Mouse (Mus musculus): ENCODE results near the gene Slc39a3. TPM values are rescaled to one million over a fixed set of nuclear protein-coding genes. Genes with fewer than 3 reads are reported as not detected.
A peak's percentile ranks its signal among the peaks of the same experiment; 100 is the strongest.

The Slc39a3 gene
- total and polyA plus RNA-seq, 2 experiments from 2014 or later: 50.2 to 115 TPM

GRCm38 (mm10) chr10:80999362-81000196, 37.6 kb downstream of the Slc39a3 start:
- Histone ChIP-seq H3K27me3 (ENCODE audit: insufficient read depth, low read length) (no peaks in the 10 kb centered on the region), H3K9ac (replicated peaks; ENCODE audit: low read length, poor library complexity, severe bottlenecking) (peak overlapping the region; percentile 24; the same call in 1 of the 2 replicates), H3K4me3 (ENCODE audit: low read depth, low read length) (no peak overlapping the region; the same call in 1 of the 2 replicates), H3K9me3 (ENCODE audit: low read length) (no peaks in the 10 kb centered on the region), H3K36me3 (ENCODE audit: insufficient read depth, low read length) (no peaks in the 10 kb centered on the region), H3K4me1 (ENCODE audit: insufficient read depth, low read length) (peaks cover 21% of the 10 kb centered on the region), H3K4me2 (ENCODE audit: low read depth, low read length, poor library complexity, severe bottlenecking) (peak overlapping the region; percentile 42), H3K27ac (ENCODE audit: low read depth, low read length) (no peak overlapping the region)
- ATAC-seq (ENCODE audit: low FRiP score) (peak; percentile 80), DNase-seq (ENCODE audit: low spot score) (peak; percentile 90)
- peak; percentile 94 for TF ChIP-seq CTCF (IDR thresholded peaks at IDR 0.05)
- 33% methylated on average over 37 of the region's 37 CpGs for WGBS

DNA sequence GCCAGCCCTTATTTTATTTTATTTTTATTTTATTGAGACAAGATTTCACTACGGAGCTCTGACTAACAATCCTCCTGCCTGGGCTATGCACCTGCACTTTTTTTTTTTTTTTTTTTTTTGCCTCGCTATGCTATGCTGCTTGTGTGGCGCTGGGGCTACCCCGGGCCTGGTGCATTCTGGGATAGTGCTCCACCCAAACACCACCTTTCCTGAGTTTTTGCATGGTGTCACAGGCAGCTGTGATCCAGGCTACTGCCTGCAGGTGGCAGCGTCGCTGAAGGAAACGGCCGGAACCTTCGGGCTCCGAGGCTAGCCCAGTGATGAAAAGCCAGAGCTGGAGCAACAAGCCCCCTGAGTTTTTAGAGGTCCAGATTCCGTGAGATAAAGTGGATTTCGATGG, 38.4 kb downstream of the Slc39a3 start:
- TF ChIP-seq CTCF (IDR thresholded peaks at IDR 0.05): peak; percentile 80
- ATAC-seq (ENCODE audit: low FRiP score) (no peak), DNase-seq (ENCODE audit: low spot score) (peak; percentile 71)
- H3K4me2 ChIP-seq (ENCODE audit: low read depth, low read length, poor library complexity, severe bottlenecking): no peak overlapping the region
- no peak overlapping the region for H3K9ac ChIP-seq (replicated peaks; ENCODE audit: low read length, poor library complexity, severe bottlenecking)
- H3K4me3 ChIP-seq (ENCODE audit: low read depth, low read length): no peak overlapping the region
- no peaks in the 10 kb centered on the region for H3K27me3 ChIP-seq (ENCODE audit: insufficient read depth, low read length)
- H3K27ac ChIP-seq (ENCODE audit: low read depth, low read length): no peak overlapping the region
- no peaks in the 10 kb centered on the region for H3K9me3 ChIP-seq (ENCODE audit: low read length)
- 12% methylated on average over 12 of the region's 12 CpGs for WGBS
- peaks cover 21% of the 10 kb centered on the region for H3K4me1 ChIP-seq (ENCODE audit: insufficient read depth, low read length)
- H3K36me3 ChIP-seq (ENCODE audit: insufficient read depth, low read length): no peaks in the 10 kb centered on the region

GRCm38 (mm10) chr10:80998021-80998420, 39.2 kb downstream of the Slc39a3 start:
- H3K4me2 ChIP-seq (ENCODE audit: low read depth, low read length, poor library complexity, severe bottlenecking): no peak overlapping the region
- no peak overlapping the region for H3K9ac ChIP-seq (replicated peaks; ENCODE audit: low read length, poor library complexity, severe bottlenecking)
- no peak overlapping the region for H3K4me3 ChIP-seq (ENCODE audit: low read depth, low read length)
- H3K27me3 ChIP-seq (ENCODE audit: insufficient read depth, low read length): no peaks in the 10 kb centered on the region
- 36% methylated on average over 14 of the region's 14 CpGs for WGBS
- H3K9me3 ChIP-seq (ENCODE audit: low read length): no peaks in the 10 kb centered on the region
- H3K4me1 ChIP-seq (ENCODE audit: insufficient read depth, low read length): peaks cover 21% of the 10 kb centered on the region
- no peak for DNase-seq (ENCODE audit: low spot score)
- ATAC-seq (ENCODE audit: low FRiP score): no peak
- H3K27ac ChIP-seq (ENCODE audit: low read depth, low read length): no peak overlapping the region
- H3K36me3 ChIP-seq (ENCODE audit: insufficient read depth, low read length): no peaks in the 10 kb centered on the region
- TF ChIP-seq CTCF (IDR thresholded peaks at IDR 0.05): no peak

- no peak for TF ChIP-seq CTCF (IDR thresholded peaks at IDR 0.05)
- H3K36me3 ChIP-seq (ENCODE audit: insufficient read depth, low read length): no peaks in the 10 kb centered on the region
- ATAC-seq (ENCODE audit: low FRiP score) (no peak), DNase-seq (ENCODE audit: low spot score) (no peak)
- no peak overlapping the region for H3K4me2 ChIP-seq (ENCODE audit: low read depth, low read length, poor library complexity, severe bottlenecking)
- H3K9me3 ChIP-seq (ENCODE audit: low read length): no peaks in the 10 kb centered on the region
- peaks cover 21% of the 10 kb centered on the region for H3K4me1 ChIP-seq (ENCODE audit: insufficient read depth, low read length)
- no peak overlapping the region for H3K4me3 ChIP-seq (ENCODE audit: low read depth, low read length)
- H3K27me3 ChIP-seq (ENCODE audit: insufficient read depth, low read length): no peaks in the 10 kb centered on the region
- no peak overlapping the region for H3K9ac ChIP-seq (replicated peaks; ENCODE audit: low read length, poor library complexity, severe bottlenecking)
- no peak overlapping the region for H3K27ac ChIP-seq (ENCODE audit: low read depth, low read length)
- WGBS: 85% methylated on average over 8 of the region's 8 CpGs
These were observed 39.9 kb downstream of the Slc39a3 start for GRCm38 (mm10) chr10:80997332-80997731.

GRCm38 (mm10) chr10:80996501-80996900, 40.7 kb downstream of the Slc39a3 start:
- H3K36me3 ChIP-seq (ENCODE audit: insufficient read depth, low read length): no peaks in the 10 kb centered on the region
- 0 out of 2 replicates have a peak, but pooled peaks cover 2% of the 10 kb centered on the region for H3K27me3 ChIP-seq (ENCODE audit: insufficient read depth, low read length)
- H3K4me3 ChIP-seq (ENCODE audit: low read depth, low read length): no peak overlapping the region
- H3K9ac ChIP-seq (replicated peaks; ENCODE audit: low read length, poor library complexity, severe bottlenecking): no peak overlapping the region
- H3K4me1 ChIP-seq (ENCODE audit: insufficient read depth, low read length): peaks cover 21% of the 10 kb centered on the region
- ATAC-seq (ENCODE audit: low FRiP score) (no peak), DNase-seq (ENCODE audit: low spot score) (no peak)
- no peak overlapping the region for H3K27ac ChIP-seq (ENCODE audit: low read depth, low read length)
- 94% methylated on average over 8 of the region's 8 CpGs for WGBS
- H3K9me3 ChIP-seq (ENCODE audit: low read length): no peaks in the 10 kb centered on the region
- TF ChIP-seq CTCF (IDR thresholded peaks at IDR 0.05): no peak
- no peak overlapping the region for H3K4me2 ChIP-seq (ENCODE audit: low read depth, low read length, poor library complexity, severe bottlenecking)

DNA sequence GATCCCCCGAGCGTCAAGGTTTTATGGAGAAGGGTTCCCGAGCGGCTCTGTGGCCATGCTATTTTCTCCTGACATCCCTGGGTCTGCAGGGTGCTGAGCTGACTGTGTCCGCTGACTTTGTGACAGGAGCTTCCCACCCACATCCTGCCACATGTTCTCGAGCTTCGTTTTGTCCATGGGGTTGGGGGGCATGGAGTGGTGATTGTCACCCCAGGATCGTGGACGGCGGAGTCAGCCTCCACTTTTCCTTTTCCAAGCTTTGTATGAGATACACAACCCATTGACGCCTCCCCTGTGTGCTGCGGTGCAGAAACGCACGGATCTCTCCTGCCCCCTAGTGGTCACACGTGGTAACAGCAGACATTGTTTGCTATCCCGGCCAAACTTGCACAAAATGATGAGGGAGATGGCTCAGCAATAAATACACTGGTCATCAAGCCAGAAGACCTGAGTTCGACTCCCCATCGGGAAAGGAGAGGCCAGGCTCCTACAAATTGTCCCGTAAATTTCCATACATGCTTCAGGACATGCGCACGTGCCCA, 42.1 kb downstream of the Slc39a3 start:
- H3K4me1 ChIP-seq (ENCODE audit: insufficient read depth, low read length): peaks cover 9% of the 10 kb centered on the region
- TF ChIP-seq CTCF (IDR thresholded peaks at IDR 0.05): peak; percentile 100
- H3K4me2 ChIP-seq (ENCODE audit: low read depth, low read length, poor library complexity, severe bottlenecking): peak overlapping the region; percentile 39
- H3K36me3 ChIP-seq (ENCODE audit: insufficient read depth, low read length): no peaks in the 10 kb centered on the region
- no peak overlapping the region for H3K27ac ChIP-seq (ENCODE audit: low read depth, low read length)
- no peaks in the 10 kb centered on the region for H3K9me3 ChIP-seq (ENCODE audit: low read length)
- H3K4me3 ChIP-seq (ENCODE audit: low read depth, low read length): 0 out of 2 replicates have a peak overlapping the region, but pooled peaks have one; percentile 5
- 0 out of 2 replicates have a peak, but pooled peaks cover 2% of the 10 kb centered on the region for H3K27me3 ChIP-seq (ENCODE audit: insufficient read depth, low read length)
- H3K9ac ChIP-seq (replicated peaks; ENCODE audit: low read length, poor library complexity, severe bottlenecking): no peak overlapping the region
- ATAC-seq (ENCODE audit: low FRiP score) (0 out of 2 replicates have a peak, but pooled peaks have one; percentile 12), DNase-seq (ENCODE audit: low spot score) (peak; percentile 82)
- WGBS: 13% methylated on average over 21 of the region's 21 CpGs

Measured in midbrain, postnatal 0 days (tissue).